Mouse (Mus musculus) layer of hippocampus, adult 9-10 months (tissue): Measurements from ENCODE around the gene Klhdc2.
A peak's percentile ranks its signal among the peaks of the same experiment; 100 is the strongest.

Source experiments
- DNase-seq: peaks from one replicate; pipeline ENCODE4 v3.0.0; 2022; ENCODE audit warnings: low spot score

Klhdc2 gene

DNA sequence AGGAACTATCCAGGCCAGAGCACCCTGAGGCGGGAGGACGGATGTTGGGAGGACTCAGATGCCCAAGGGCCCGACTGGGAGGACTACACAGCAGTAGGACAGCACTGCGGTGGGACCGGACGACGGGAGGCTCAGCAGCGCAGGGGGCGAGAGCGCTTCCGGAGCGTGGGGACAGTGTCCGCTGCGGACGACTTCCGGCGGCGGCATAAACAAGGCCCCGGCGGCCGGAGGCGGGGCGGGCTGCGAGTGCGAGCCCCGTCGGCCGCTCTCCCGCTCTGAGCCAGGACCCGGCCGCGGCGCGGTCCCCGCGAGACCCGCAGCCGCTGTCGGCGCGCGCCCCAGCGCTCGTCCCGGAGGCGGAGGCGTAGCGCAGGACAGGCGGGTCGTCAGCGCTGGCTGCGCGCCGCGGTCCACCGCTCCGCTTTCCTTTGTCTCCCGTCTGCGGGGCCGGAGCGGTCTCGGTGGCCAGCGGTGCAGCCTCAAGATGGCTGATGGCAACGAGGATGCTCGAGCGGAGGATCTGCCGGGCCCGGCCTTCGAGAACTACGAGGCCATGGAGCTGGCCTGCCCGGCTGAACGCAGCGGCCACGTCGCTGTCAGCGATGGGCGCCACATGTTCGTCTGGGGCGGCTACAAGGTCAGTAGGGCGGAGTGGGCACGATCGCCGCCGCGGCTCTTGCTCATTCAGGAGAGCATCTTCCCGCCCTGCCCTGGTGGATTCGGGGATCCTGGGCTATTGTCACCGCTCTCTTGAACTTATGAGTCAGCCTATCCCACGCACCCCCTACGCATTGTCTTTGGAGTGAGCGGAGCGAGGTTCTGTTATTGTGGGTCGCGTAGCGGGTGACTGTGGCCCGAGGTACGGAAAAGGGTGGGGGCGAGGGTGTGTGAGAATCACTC, at the start of gene Klhdc2:
Klhdc2 (plus strand) TSS at position 171 of the 900 bp plus-strand sequence.
- peak; percentile 66 for DNase-seq

DNA sequence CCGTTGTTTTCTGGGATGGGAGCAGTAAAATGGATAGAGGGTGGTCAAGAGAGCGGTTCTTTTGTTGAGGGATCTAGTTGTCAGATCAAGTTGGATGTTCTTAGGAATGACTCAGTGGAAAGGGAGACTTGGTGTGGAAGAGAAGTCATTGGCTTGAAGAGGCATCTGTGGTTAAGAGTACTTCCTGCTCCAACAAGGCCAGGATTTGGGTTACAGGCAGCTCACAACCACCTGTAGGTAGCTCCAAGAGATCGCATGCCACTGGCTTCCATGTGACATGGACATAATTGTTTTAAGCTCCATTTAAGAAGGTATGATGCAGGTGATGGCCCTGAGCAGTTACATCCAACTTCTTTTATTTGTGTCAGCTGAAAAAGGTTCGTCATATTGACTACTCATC, 46.7 kb upstream of the Klhdc2 start:
- no peak for DNase-seq

DNA sequence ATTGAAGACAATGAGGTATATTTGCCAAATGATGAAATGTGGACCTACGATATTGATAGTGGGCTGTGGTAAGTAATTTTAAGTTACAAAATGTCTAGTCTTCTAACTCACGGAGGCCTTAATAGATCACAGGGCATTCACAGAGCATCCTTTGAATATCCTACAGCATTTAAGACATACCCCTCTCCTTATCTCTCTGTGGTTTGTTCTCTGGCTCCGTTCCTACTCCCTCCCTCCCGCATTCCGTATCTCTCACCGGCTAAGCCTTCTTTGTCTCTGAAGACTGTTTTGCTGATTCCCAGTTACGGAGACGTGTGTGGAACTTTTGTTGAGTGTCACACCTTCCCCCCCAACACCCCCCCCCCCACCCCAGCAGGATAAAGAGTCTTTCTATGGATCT, 45.7 kb upstream of the Klhdc2 start:
- no peak for DNase-seq

DNA sequence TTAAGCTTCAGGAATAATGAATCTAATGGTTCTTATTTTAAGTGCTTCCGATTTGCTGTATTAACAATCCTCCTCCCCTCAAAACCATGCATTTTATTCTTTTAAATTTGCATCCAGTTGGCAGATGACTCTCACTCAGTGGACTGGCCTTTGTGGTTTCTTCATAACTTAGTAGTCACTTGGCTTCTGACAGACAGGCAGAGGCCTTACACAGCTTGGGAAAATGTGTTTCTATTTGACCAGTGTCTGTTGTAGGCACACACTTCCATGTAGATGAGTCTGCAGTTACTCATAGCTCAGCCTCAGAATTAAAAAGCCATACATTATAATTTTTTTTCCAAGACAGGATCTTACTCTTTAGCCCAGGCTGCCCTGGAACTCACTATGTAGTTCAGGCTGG, 42.7 kb upstream of the Klhdc2 start:
- no peak for DNase-seq

DNA sequence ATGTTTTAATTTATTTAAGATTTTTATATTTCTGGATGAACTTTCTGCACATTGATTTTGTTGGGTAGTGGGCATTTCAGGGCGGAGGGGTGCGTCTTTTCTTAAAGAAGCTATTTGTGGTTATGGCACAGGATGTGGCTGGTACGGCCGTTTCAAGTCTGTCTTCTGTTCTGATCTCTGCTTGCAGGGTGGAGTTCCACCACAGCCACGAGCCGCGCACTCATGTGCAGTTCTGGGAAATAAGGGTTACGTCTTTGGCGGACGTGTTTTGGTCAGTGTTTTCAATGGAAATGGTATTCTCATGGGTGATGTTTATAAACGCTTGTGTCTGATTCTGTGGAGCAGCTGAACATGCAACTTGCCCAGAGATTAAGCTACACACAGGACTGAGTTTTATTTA, 38.6 kb upstream of the Klhdc2 start:
- DNase-seq: no peak

DNA sequence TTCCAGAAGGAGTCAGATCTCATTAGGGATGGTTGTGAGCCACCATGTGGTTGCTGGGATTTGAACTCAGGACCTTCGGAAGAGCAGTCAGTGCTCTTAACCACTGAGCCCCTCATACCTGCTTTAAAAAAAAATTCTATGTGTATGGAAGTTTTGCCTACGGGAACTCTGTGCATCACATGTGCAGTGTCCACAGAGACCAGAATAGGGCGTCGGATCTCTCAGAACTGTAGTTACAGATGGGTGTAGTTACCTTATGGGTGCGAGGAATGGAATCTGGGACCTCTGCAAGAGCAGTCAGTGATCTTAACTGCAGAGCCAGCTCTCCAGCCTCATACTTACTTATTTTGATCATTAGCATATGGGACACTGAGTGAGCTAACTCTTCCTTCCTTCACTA, 34.2 kb upstream of the Klhdc2 start:
- DNase-seq: no peak

DNA sequence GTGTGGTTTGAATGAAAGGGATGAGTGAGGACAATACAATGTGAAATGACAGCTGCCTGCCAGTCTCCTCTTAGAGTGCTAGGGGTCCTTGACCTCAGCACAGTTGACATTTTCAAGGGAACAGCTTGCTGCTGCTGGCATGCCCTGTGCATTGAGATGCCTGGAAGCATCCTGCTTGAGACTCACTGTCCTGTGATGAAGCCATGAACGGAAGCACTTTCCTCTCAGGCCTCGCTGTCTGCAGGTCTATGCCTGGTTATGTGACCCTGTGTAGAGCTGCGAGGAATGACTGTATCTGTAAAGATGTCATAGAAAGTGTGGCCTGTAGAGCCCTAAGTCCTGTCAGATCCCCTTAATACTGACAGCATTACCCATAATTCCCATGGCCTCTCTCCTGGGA, 31.4 kb upstream of the Klhdc2 start:
- DNase-seq: no peak

DNA sequence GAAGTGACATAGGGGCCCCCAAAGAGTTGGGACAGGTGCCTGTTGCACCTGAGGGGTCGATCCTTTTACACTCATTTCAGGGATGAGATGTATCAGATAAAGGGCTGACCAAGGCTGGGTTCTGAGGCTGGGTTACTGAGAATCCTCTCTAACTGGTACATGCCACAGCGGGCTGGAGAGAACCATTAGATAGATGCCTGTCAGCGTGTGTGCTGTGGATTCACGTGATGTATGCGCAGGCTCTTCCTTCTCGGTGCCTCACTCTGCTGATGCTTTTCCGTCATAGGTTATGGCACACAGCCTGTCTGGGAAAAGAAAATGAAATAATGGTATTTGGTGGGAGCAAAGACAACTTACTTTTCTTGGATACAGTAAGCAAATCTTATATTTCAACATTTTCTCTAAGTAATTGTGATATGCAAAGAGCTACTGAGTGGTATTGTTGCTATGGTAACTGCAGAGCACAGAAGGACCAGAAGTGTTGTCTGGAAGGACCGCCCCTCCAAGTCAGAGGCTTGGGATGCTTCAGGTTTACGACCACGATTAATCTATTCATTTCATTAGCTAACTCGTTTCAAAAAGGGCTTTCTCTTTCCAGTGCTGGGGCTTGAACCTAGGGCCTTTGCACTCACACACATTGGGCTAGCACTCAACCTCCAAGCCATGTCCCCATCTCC, 28.4 kb upstream of the Klhdc2 start:
- no peak for DNase-seq

DNA sequence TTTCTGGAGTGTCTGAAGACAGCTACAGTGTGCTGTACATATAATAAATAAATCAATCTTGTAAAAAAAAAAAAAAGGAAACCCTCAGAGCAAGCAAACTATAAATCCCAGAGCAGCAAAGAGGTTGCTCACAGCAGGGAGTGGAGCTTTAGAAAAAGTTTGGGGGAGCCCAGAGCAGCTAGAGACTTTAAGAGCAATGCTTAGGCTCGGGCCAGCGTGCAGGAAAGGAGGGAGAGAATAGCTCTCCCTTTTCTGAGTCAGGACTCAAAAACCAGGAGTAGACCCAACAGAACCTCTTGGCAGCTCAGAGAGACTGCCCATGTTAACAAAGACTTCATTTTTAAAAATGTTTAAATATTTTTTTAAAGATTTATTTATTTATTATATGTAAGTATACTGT, 27.5 kb upstream of the Klhdc2 start:
- DNase-seq: no peak

DNA sequence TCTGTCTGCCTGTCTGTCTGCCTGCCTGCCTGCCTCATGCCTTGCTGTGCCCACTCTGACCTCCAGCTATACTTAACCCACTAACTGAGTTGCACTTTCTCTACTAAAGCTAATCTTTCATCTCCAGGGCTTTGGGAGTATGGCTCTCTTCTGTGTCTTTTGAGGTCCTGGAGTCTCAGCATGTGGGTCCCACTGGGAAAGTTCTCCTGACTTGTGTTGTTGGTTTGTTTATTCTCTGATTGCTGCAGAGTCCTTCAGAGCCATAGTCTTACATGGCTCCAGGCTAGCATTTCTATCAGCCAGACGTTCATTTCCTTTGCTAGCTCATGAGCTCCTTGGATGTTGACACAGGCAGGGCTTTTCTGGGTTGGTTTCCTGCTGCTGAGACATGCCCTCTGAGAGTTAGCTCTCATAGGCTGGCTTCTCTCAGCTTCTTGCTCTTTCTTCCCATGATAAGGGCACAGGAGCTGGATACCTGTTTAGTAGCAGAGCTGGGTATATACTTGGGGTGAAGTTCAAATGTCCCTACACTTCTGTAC, 16.5 kb upstream of the Klhdc2 start:
- DNase-seq: no peak

DNA sequence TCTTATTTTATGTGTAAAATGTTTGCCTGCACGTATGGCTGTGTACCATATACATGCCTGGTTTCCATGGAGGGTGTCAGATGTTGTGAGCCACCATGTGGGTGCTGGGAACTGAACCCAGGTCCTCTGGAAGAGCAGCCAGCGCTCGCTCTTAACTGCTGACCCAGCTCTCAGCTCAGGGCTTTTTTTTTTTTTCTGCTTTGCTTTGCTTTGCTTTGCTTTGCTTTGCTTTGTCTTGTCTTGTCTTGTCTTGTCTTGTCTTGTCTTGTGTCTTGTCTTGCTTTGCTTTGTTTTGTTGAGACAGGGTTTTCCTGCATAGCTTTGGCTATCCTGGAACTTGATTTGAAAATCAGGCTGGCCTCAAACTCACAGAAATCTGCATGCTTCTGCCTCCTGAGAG, 15.6 kb upstream of the Klhdc2 start:
- DNase-seq: no peak

DNA sequence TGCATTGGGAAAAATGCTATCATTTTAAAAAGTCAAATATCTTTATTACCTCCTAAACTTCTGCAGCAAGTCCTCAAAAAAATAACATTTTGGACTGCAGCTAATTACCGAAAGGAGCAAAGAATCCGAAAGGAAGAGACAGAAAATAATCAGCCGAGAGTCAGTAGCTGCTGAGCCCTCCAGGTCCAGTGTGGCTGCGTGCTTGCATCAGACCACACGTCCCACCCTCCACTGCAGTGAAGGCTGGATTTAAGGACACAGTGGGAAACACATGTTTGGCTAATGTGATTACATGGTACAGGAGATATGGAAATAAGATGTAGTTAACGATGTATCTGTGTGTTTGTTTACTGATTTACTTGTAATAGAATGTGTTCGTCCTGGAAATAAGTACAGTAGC, 13.3 kb upstream of the Klhdc2 start:
- no peak for DNase-seq

DNA sequence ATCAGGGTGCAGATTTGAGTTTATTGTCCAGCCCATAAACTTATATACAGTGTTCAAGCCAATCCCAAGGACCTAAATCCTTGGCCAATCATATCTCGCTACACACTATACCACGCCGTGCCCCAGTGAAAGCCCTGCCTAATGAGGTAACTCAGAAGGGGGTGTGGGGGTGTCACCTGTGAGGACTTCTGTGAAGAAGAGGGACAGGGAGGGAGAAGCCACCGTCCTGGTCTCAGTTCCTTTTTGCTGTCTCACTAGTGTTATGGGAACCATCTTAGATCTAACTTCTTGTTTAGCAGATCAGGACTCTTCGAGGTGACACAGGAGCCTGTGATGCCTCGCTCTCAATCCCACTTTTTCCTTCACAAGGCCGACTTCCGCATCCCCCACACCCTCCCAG, 8.9 kb upstream of the Klhdc2 start:
- no peak for DNase-seq

DNA sequence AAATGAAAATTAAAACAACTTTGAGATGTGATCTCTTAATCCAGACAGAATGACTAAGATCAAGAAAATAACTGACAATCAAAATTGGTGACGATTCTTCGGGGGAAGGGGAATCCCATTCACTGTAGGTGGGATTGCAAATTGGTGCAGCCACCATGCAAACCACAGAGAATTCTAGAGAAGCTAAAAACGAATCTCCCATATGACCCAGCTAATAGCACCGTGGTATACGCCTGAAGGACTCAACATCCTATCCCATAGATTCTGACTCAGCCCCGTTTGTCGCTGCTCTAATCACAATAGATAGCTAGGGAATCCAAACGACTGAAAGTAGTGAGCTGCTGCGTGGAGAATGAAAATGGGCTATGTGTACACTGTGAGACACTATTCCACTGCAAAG, 7.8 kb upstream of the Klhdc2 start:
- no peak for DNase-seq

DNA sequence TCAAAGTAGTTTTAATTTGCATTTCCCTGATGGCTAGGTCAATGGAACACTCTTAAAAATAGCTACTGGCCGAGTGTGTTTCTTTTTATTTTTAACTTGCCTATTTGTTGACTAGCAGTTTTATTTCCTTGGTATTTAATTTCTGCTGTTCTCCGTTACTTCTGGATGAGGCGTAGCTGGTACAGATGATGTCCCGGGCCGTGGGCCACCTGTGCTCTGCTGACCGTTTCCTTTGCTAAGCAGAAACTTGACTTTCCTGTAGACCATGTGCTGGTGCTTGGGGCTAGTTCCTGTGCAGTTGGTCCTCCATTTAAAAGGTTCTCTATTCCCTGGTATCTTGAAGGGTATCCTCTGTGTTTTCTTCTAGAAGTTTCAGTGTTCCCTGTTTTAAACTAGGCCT, 4.1 kb upstream of the Klhdc2 start:
- no peak for DNase-seq

DNA sequence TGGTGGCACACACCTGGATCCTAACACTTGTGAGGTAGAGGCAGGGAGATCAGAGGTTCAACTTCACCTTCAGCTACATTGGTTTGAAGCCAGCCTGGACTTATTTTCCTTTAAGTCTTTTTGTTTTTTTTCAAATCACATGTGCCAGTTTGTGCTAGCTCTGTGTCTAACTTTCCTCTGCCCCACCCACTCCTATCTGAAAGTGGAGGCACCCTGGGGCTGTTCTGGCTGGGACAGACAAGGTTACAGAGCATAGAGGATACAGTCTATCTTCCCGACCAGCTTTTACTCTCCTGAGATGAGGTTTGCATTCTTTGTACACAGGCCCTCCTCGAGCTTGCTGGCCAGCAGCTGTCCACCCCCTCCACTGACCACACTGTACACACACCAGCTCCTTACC, 2.7 kb upstream of the Klhdc2 start:
- DNase-seq: no peak

DNA sequence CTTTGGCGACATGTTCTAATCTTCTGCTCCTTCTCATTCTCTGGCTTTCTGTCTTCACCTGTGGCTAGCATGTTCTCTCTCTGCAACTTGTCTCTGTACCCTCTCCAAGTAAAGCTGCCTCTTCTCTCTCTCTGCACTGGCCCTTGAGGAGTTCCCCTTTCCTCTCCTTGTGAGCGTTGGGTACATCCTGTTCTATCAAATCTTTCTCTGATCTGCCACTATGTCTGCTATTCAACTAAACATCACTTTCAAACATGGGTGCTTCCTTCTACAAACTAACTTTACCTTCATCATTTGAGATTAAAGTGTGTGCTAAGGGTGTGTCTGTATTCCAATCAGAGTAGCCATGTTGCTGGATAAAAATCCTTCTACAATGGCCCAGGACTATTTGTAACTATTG, 1.5 kb upstream of the Klhdc2 start:
- DNase-seq: no peak

DNA sequence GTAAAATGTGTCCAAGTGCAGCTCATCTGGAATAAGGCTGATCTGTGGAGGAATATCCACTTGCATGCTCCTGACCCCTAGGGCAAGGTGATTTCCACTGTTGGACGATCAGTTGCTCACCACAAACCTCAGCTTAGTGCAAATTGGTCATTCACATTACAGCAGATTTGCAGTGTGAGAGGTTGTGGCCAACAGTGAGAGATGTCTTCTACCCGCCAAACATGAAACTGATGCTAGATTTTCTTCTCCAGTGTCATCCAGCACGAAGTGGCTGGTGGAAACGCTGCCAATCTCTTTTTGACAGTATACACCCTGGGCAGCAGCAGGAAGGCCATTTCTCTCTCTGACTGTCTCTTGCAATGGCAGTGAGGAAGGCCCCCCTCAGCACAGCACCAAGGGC, 830 bp upstream of the Klhdc2 start:
- DNase-seq: no peak

DNA sequence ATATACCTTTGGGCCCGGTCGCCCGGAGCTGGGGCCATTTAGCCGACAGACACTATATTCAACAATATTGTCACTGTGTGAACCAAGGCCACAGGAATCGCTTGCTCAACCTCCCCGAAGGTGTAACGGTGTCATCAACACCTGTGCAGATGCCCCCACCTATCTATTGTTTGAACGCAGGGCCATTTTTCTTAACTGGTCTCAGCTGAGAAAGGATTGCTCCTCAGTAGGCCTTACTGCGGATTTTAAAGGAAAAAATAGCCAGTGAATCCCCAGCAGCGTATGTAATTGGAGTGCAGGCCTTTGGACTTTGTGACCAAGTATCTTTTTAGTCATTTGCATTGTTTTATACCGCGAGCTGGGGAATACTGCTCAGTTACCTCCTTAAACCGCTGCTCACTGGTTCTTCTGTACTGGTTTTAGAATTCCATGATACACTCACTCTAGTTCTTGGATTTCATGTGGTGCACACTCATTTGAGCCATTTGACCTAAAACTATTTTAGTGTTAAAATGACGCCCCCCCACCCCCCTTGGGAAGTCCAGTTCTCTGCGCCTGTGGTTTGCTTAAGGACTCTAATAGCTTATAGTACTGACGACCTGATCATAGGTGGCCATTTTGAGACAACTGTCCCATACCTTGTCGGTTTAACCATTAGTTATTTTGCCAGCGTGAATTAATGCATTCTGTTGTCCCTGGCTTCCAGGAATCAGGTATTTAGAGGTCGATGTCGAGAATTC, 1.1 kb downstream of the Klhdc2 start:
- DNase-seq: no peak

DNA sequence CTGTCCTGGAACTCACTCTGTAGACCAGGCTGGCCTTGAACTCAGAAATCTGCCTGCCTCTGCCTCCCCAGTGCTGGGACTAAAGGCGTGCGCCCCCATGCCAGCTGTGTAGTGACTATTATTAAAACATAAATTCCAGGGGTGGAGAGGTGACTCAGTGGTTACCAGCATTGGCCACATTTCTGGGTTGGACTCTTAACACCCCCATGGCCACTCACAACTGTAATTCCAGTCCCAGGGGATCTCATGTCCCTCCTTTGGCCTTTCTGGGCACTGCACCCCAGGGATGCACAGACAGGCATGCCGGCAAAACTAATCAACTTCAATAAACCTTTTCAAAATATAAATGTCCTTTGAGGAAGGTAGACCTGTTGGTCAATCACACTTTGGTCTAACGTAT, 1.8 kb downstream of the Klhdc2 start:
- DNase-seq: no peak

DNA sequence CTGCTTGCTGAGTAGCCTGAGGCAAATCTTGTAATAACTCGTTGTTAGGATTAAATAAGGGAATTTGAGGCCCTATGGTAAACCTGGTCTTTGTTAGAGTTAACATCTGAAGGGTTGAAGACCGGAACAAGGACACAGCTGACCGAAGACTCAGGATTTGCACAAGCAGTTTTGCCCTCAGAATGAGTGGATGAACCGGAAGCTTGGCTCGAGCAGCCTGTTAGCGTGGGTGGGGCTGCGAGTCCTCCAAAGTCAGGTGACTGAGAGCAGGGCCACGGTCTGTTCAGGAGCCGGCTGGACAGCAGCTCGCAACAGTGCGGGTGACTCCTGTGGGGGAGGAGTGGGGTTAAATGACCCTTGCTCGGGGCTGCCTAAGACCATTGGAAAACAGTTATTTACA, 2.8 kb downstream of the Klhdc2 start:
- DNase-seq: no peak

DNA sequence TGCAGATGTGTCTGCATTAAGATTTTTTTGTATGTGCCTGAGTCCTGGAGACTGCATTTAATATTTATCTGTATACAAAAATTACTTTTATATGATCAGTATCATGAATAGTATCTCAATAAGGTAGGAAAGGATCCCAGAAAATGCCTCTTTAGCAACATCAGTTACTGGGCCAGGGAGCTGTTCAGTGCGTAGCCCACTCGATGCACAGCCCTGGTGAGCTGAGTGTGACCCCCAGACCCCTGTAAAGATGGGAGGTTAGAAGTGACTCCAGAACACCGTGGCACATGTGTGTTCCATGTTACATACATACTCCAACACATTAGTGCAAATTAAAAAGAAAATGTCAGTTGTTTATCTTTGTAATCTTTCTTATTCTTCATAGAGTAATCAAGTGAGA, 3.4 kb downstream of the Klhdc2 start:
- DNase-seq: no peak

DNA sequence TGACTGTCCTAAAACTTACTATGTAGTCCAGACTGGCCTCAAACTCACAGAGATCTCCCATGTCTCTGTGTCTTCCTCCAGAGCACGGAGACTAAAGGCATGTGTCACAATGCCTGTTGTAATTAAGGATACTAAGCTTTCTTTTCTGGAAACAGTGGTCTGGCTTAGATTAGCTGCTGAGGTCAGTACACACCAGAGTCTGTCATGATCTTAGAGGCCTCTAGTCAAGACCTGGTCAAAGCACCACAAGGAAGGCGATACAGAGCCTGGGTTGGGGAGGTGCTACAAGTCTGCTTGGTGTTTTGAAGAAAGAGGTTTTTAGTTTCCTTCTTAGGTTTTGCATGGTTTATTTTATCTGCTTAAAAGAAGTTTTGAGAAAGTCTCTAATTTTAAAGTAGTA, 3.9 kb downstream of the Klhdc2 start:
- no peak for DNase-seq
